Mouse (Mus musculus) testis, adult 2 months (tissue): ENCODE results near the gene Ap1ar.

Experiments used
- CTCF ChIP-seq: fragments of 200-500 bp; IDR thresholded peaks from 2 replicates; pipeline ENCODE4 v1.5.1; 2012; ENCODE audit warnings: low read depth, mild to moderate bottlenecking, inconsistent platforms, low read length, moderate library complexity; ENCODE audit not compliant: control insufficient read depth, insufficient read depth, insufficient replicate concordance
- POLR2A ChIP-seq: fragments of 200-500 bp; IDR thresholded peaks from 2 replicates; pipeline ENCODE4 v1.6.1; 2012; ENCODE audit warnings: low read depth, mild to moderate bottlenecking, inconsistent platforms, low read length, moderate library complexity; ENCODE audit not compliant: control insufficient read depth

DNA sequence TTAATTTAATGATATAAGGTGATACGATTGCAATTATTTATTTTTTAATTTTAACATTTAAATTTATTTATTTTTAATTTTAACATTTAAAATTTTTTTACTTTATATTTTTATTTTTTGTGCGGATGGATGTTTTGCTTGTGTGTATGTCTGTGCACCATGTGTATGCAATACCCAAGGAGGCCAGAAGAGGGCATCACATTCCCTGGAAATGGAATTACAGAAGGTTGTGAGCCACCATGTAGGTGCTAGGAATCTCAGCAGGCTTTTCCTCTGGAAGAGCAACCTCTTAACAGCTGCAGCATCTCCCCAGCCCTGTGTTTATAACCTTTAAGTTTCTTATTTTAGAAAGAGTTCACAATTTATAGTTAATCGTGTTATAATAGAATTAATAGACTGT lies 41.6 kb downstream of the Ap1ar start:
- TF ChIP-seq CTCF (no peak), POLR2A (no peak)
